Mouse (Mus musculus) G1E (cell line): ENCODE measurements at regions not wholly inside any gene's neighbourhood (a gene's known extent, or its start where the extent isn't known, plus 50 kb on each side); places are given as distances from the start of the nearest gene placed in this dataset.

Source experiments
- ATAC-seq: 2 replicates; pipeline ENCODE4 v1.8.0; 2016; ENCODE audit warnings: mild to moderate bottlenecking; ENCODE audit not compliant: insufficient number of reproducible peaks, poor library complexity, low FRiP score, severe bottlenecking; ENCODE audit errors: extremely low read depth
- DNase-seq: peaks from one replicate; pipeline ENCODE4 v3.0.0; 2012; ENCODE audit warnings: low spot score
- H3K27me3 ChIP-seq: 2 replicates; pipeline ENCODE4 v1.6.1; 2012; ENCODE audit warnings: mild to moderate bottlenecking, low read length, inconsistent platforms; ENCODE audit not compliant: insufficient read depth
- H3K36me3 ChIP-seq: replicated peaks from 2 replicates; pipeline ENCODE3; 2012; ENCODE audit warnings: mild to moderate bottlenecking, inconsistent platforms
- H3K4me1 ChIP-seq: 2 replicates; pipeline ENCODE4 v1.6.1; 2012; ENCODE audit warnings: low read depth, low read length, inconsistent platforms, mixed read lengths; ENCODE audit not compliant: insufficient read depth
- H3K4me3 ChIP-seq: 2 replicates; pipeline ENCODE4 v1.5.1; 2012; ENCODE audit warnings: low read depth, mild to moderate bottlenecking, inconsistent platforms, low read length, moderate library complexity, mixed read lengths
- H3K9me3 ChIP-seq: replicated peaks from 2 replicates; pipeline ENCODE4 v1.6.1; 2012; ENCODE audit warnings: inconsistent platforms
- CTCF ChIP-seq: IDR thresholded peaks from 2 replicates; pipeline ENCODE4 v1.5.1; 2012; ENCODE audit warnings: low read depth, low read length, inconsistent platforms, mixed read lengths
- GATA1 ChIP-seq: IDR thresholded peaks from 2 replicates; pipeline ENCODE4 v1.6.1; 2012; ENCODE audit warnings: borderline replicate concordance, low read length, inconsistent platforms, mixed read lengths
- GATA2 ChIP-seq: IDR thresholded peaks from 2 replicates; pipeline ENCODE4 v1.6.1; 2012; ENCODE audit warnings: low read depth, low read length, inconsistent platforms, borderline replicate concordance
- POLR2AphosphoS5 ChIP-seq: IDR thresholded peaks from 2 replicates; pipeline ENCODE4 v1.6.1; 2012; ENCODE audit warnings: low read depth, low read length, inconsistent platforms; ENCODE audit not compliant: insufficient replicate concordance
- TAL1 ChIP-seq: conservative IDR thresholded peaks from 2 replicates; pipeline ENCODE4 v1.6.1; 2012; ENCODE audit warnings: low read depth, low read length, inconsistent platforms, mixed read lengths

DNA sequence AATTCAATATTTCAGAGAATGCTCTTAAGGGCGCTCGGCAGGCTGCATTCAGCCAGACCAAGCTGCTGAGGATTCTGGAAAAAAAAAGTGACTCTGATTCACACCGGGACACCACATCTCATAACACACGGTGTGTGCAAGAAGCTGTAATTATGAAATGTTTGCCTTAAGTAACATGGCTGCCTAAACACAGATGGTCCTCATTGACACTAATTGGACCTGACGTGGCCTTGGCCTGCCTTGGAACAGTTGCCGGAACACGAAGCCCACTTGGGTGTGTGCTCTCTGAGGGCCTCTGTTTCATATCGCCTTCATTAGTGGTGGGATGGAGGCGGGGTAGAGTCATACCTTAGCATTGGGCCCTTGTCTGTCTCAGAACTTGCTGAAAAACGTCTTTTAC lies 236.2 kb upstream of the Msx2 start:
- H3K36me3 ChIP-seq: no peaks in the 10 kb centered on the region
- no peak overlapping the region for H3K4me3 ChIP-seq
- H3K4me1 ChIP-seq: no peaks in the 10 kb centered on the region
- DNase-seq: no peak
- no peaks in the 10 kb centered on the region for H3K27me3 ChIP-seq
- H3K9me3 ChIP-seq: peaks cover 46% of the 10 kb centered on the region
- no peak for ATAC-seq
- no peak for TF ChIP-seq POLR2AphosphoS5
- no peak for TF ChIP-seq CTCF
- TF ChIP-seq GATA2: no peak
- no peak for TF ChIP-seq TAL1
- no peak for TF ChIP-seq GATA1

- Histone ChIP-seq H3K9me3 (peaks cover 48% of the 10 kb centered on the region), H3K4me1 (no peaks in the 10 kb centered on the region), H3K4me3 (no peak overlapping the region), H3K27me3 (no peaks in the 10 kb centered on the region), H3K36me3 (no peaks in the 10 kb centered on the region)
- no peak for DNase-seq
- TF ChIP-seq GATA2 (no peak), CTCF (no peak), GATA1 (no peak), POLR2AphosphoS5 (no peak), TAL1 (no peak)
- ATAC-seq: no peak
Observed at GRCm38 (mm10) chr13:53707548-53707947, 234.7 kb upstream of the Msx2 start.

- no peak for TF ChIP-seq GATA1
- Histone ChIP-seq H3K9me3 (peaks cover 63% of the 10 kb centered on the region), H3K36me3 (no peaks in the 10 kb centered on the region), H3K4me3 (no peak overlapping the region), H3K4me1 (no peaks in the 10 kb centered on the region), H3K27me3 (no peaks in the 10 kb centered on the region)
- DNase-seq: no peak
- ATAC-seq: no peak
Observed at GRCm38 (mm10) chr13:53704104-53704503, 231.2 kb upstream of the Msx2 start.

- H3K4me3 ChIP-seq: no peak overlapping the region
- H3K36me3 ChIP-seq: no peaks in the 10 kb centered on the region
- no peaks in the 10 kb centered on the region for H3K4me1 ChIP-seq
- ATAC-seq: no peak
- TF ChIP-seq TAL1 (no peak), POLR2AphosphoS5 (no peak), CTCF (no peak), GATA2 (no peak), GATA1 (no peak)
- no peaks in the 10 kb centered on the region for H3K27me3 ChIP-seq
- peaks cover 69% of the 10 kb centered on the region for H3K9me3 ChIP-seq
- DNase-seq: no peak
Observed at GRCm38 (mm10) chr13:53700236-53700635, 227.4 kb upstream of the Msx2 start.

DNA sequence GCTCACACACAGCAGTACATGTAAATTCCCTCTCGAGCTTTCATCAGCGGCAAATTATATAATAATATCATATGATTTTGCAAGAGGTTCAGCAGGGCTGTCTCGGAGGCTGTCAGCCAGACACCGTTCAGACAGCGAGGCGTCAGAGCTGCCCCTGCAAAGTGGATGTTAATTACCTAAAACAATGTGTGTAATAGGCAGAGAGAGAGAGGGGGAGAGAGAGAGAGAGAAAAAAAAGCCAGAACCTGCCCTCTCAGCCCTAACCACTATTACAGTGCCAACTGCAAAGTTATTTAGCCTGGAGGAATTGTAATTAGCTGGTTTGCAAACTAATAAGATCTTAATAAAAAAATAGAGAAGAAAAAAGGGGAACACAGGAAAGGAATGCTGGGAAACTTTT lies 225.1 kb upstream of the Msx2 start:
- no peaks in the 10 kb centered on the region for H3K36me3 ChIP-seq
- H3K4me3 ChIP-seq: no peak overlapping the region
- no peaks in the 10 kb centered on the region for H3K27me3 ChIP-seq
- TF ChIP-seq CTCF (no peak), GATA1 (no peak), TAL1 (no peak), POLR2AphosphoS5 (no peak), GATA2 (no peak)
- peaks cover 73% of the 10 kb centered on the region for H3K9me3 ChIP-seq
- DNase-seq (no peak), ATAC-seq (no peak)
- H3K4me1 ChIP-seq: no peaks in the 10 kb centered on the region

DNA sequence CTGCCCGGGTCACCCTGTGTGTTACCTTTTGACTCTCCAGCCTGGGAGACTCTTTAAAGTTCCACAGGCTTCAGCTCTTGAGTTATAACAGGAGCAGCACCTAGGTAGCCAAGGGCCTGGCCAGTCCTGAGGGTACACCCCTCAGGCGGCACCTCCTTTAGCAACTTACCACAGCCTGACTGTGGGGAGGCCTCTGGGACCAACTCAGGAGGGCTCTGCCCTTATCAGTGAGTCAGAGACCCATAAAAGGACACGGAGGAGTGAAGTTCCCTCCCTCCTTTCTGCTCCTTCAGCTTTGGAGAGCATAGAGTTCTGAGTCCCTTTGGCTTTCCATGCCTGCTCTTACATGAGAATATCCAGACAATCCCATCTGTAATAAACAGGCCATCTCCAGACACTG lies 222.5 kb upstream of the Msx2 start:
- Histone ChIP-seq H3K36me3 (no peaks in the 10 kb centered on the region), H3K4me3 (no peak overlapping the region), H3K9me3 (peaks cover 73% of the 10 kb centered on the region), H3K27me3 (no peaks in the 10 kb centered on the region), H3K4me1 (no peaks in the 10 kb centered on the region)
- DNase-seq: no peak
- no peak for ATAC-seq
- TF ChIP-seq POLR2AphosphoS5 (no peak), GATA2 (no peak), GATA1 (no peak), CTCF (no peak), TAL1 (no peak)

DNA sequence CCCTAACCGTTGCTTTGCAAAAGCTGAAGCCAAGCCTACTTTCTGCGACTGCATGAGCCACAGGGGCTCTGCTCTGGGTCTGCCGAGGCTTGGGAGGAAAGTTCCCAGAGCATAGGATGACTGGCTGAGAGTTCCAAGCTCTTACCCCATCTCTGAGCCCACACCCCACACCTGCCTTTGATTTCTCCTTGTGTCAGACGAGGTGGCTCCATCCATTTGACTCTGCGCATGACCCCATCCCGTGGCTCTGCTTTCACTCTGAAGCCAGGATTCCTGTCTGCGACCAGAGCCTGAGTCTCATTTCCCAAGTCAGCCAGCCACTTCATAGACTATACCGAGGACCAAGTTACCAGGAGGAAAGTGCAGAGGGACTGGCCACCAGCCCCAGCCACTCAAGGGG lies 216.1 kb upstream of the Msx2 start:
- TF ChIP-seq GATA2 (no peak), CTCF (no peak), POLR2AphosphoS5 (no peak), TAL1 (no peak), GATA1 (no peak)
- no peak for DNase-seq
- Histone ChIP-seq H3K4me3 (no peak overlapping the region; the same call in 1 of the 2 replicates), H3K9me3 (peaks cover 76% of the 10 kb centered on the region), H3K36me3 (no peaks in the 10 kb centered on the region), H3K4me1 (no peaks in the 10 kb centered on the region), H3K27me3 (no peaks in the 10 kb centered on the region)
- no peak for ATAC-seq
